Mouse (Mus musculus) intestine, embryonic 14.5 days (tissue): Measurements from ENCODE around the gene Olfr1354. TPM values are rescaled to one million over a fixed set of nuclear protein-coding genes. Genes with fewer than 3 reads are reported as not detected.
"Not testable (repeated sequence)": the region's sequence is repeated elsewhere in the genome, so short reads cannot be mapped to it uniquely, and the experiment has no call there.

ENCODE experiments used
- ATAC-seq: fragments of 200-750 bp; cut with Nextera tagmentation; replicated peaks from 2 replicates; pipeline ENCODE4 v1.8.0; 2017; ENCODE audit warnings: low read depth, moderate number of reproducible peaks, moderate TSS enrichment, moderate library complexity; ENCODE audit not compliant: low FRiP score, low TSS enrichment
- DNase-seq: peaks from one replicate; pipeline ENCODE4 v3.0.0-alpha.2; 2018; ENCODE audit warnings: low spot score
- H3K27ac ChIP-seq: fragments of 300-500 bp; sonication (generic); 2 replicates; pipeline ENCODE4 v1.5.1; 2014; ENCODE audit warnings: low read depth, mild to moderate bottlenecking, control low read depth
- H3K27me3 ChIP-seq: fragments of 300-500 bp; sonication (generic); replicated peaks from 2 replicates; pipeline ENCODE4 v1.6.1; 2014; ENCODE audit warnings: low read length, control low read depth; ENCODE audit not compliant: control insufficient read depth, insufficient read depth
- H3K36me3 ChIP-seq: fragments of 300-500 bp; sonication (generic); 2 replicates; pipeline ENCODE4 v1.6.1; 2014; ENCODE audit warnings: low read length, control low read depth; ENCODE audit not compliant: control insufficient read depth, insufficient read depth
- H3K4me1 ChIP-seq: fragments of 300-500 bp; sonication (generic); replicated peaks from 2 replicates; pipeline ENCODE4 v1.6.1; 2014; ENCODE audit warnings: low read length, control low read depth, mixed read lengths; ENCODE audit not compliant: control insufficient read depth, insufficient read depth
- H3K4me2 ChIP-seq: fragments of 300-500 bp; sonication (generic); 2 replicates; pipeline ENCODE4 v1.6.1; 2014; ENCODE audit warnings: low read length
- H3K4me3 ChIP-seq: fragments of 300-500 bp; sonication (generic); 2 replicates; pipeline ENCODE4 v1.5.1; 2014; ENCODE audit warnings: low read depth, low read length, control low read depth, mixed read lengths
- H3K9ac ChIP-seq: fragments of 300-500 bp; sonication (generic); 2 replicates; pipeline ENCODE4 v1.6.1; 2014; ENCODE audit warnings: mild to moderate bottlenecking, low read length
- H3K9me3 ChIP-seq: fragments of 300-500 bp; sonication (generic); 2 replicates; pipeline ENCODE4 v1.6.1; 2016; ENCODE audit warnings: low read length, control low read depth; ENCODE audit not compliant: control insufficient read depth
- whole genome bisulfite sequencing: fragments of 180-500 bp; shearing (Covaris S2); extraction: QIAGEN DNeasy Blood & Tissue Kit; methylation state at CpG from one replicate; pipeline ENCODE4 v1.1.7; 2014; 5-methylcytosine and 5-hydroxymethylcytosine counted together
- polyA plus RNA-seq: library from polyadenylated mRNA; unstranded; fragments of >200 nt; fragmentation: Nextera tagmentation; extraction: Ambion mirVana; gene quantifications from 2 replicates; pipeline ENCODE4 v1.2.1, GENCODE M21; 2014

The Olfr1354 gene
- polyA plus RNA-seq, result not detected in 2 replicates

- H3K4me2 ChIP-seq, H3K9ac ChIP-seq, H3K27me3 ChIP-seq, H3K36me3 ChIP-seq, H3K27ac ChIP-seq, DNase-seq, ATAC-seq, H3K4me1 ChIP-seq, H3K4me3 ChIP-seq, H3K9me3 ChIP-seq: not testable (repeated sequence)
- WGBS, result 77% methylated on average over 1 of the region's 1 CpGs
Observed at GRCm38 (mm10) chr10:78912871-78913270, at the start of gene Olfr1354. Gene Olfr1354 (plus strand): TSS chr10:78913171.

- no peak for DNase-seq
- no peaks in the 10 kb centered on the region for H3K9me3 ChIP-seq
Observed at GRCm38 (mm10) chr10:78875240-78875639, 37.7 kb upstream of the Olfr1354 start, which contains the start of gene Olfr1355. Gene Olfr1355 (plus strand): TSS chr10:78875540.

DNA sequence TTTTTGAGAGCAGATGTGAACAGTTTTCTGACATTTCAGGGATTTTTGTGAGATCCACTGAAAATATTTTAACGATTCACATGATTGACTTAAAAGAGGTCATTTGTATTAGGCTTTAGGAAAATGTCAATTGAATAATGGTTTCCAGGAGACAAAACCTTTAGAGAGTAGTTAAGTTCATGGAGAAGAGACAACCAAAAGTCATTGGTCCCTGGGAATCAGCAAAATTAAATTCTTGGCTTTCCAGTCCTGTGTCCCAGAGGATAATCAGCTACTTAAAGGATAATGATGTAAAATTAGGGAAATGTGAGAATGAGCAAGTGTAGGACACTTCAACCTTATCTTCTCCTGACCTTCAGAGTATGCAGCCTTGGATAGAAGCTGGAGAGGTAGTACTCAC, 37.4 kb downstream of the Olfr1354 start, which contains the start of gene Olfr8:
Gene Olfr8 (plus strand): TSS at position 301 of the 400 bp plus-strand sequence.
- 93% methylated on average over 1 of the region's 1 CpGs for WGBS
- DNase-seq, H3K9ac ChIP-seq, H3K27ac ChIP-seq, H3K4me1 ChIP-seq, H3K36me3 ChIP-seq, H3K4me2 ChIP-seq, H3K27me3 ChIP-seq, H3K4me3 ChIP-seq, ATAC-seq, H3K9me3 ChIP-seq: not testable (repeated sequence)

More at GRCm38 (mm10) chr10:78875240-78875639, 37.7 kb upstream of the Olfr1354 start, which contains the start of gene Olfr1355:
- H3K4me1 ChIP-seq, result no peaks in the 10 kb centered on the region
- H3K27ac ChIP-seq, result no peak within 1 kb of the TSS
- ATAC-seq, result no peak
- H3K27me3 ChIP-seq, result no peaks in the 10 kb centered on the region
- no peak within 1 kb of the TSS for H3K4me3 ChIP-seq
- H3K4me2 ChIP-seq, result no peak within 1 kb of the TSS
- no peak within 1 kb of the TSS for H3K9ac ChIP-seq
- WGBS, result 75% methylated on average over 2 of the region's 2 CpGs
- H3K36me3 ChIP-seq, result no peaks in the 10 kb centered on the region

DNA sequence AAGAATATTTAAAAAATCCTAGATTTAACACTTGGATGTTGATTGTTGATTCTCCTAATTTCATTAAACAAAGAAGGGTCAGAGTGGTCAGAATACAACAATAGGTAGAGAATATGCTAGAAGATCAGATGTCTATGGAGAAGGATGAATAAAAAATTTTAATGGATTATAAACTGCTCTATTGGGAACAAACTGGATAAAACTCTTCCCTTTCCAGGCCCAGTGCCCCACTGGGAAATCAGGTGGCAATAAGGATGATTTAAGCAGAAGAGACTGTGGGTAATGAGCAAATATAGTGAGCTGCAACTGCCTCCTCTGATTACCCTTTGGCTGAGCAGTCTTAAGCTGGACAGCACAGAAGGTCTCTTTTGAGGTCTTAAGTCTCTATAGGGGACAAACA, 50.0 kb downstream of the Olfr1354 start, which contains the start of gene Olfr1353:
Gene Olfr1353 (plus strand): TSS at position 301 of the 400 bp plus-strand sequence.
- not testable (repeated sequence) for H3K4me3 ChIP-seq, H3K9ac ChIP-seq, ATAC-seq, H3K4me2 ChIP-seq, H3K9me3 ChIP-seq, H3K4me1 ChIP-seq, H3K36me3 ChIP-seq, H3K27ac ChIP-seq, DNase-seq, H3K27me3 ChIP-seq

Other genes starting within 250 kb of the Olfr1354 start
- gene Casp14, start 194.9 kb upstream of the Olfr1354 start, polyA plus RNA-seq, result 0.18 TPM in 1 of 2 replicates, not detected in the other
- 0.11 TPM in 1 of 2 replicates, not detected in the other for gene Ccdc105, start 160.1 kb upstream of the Olfr1354 start, polyA plus RNA-seq
- gene Slc1a6, start 132.7 kb upstream of the Olfr1354 start, polyA plus RNA-seq, result 1.1 and 1.2 TPM in 2 replicates
- not detected in 2 replicates for gene Olfr1356, start 61.0 kb upstream of the Olfr1354 start, polyA plus RNA-seq
- gene Olfr1355, start 37.6 kb upstream of the Olfr1354 start, polyA plus RNA-seq, result not detected in 2 replicates
- gene Olfr8, start 37.5 kb downstream of the Olfr1354 start, polyA plus RNA-seq, result not detected in 2 replicates
- gene Olfr1353, start 50.1 kb downstream of the Olfr1354 start, polyA plus RNA-seq, result not detected in 2 replicates
- gene Olfr1352, start 67.9 kb downstream of the Olfr1354 start, polyA plus RNA-seq, result not detected in 2 replicates
- gene Olfr1351, start 99.3 kb downstream of the Olfr1354 start, polyA plus RNA-seq, result not detected in 2 replicates
- gene Olfr57, start 115.6 kb downstream of the Olfr1354 start, polyA plus RNA-seq, result not detected in 2 replicates
- 27.2 and 32.8 TPM in 2 replicates for gene 2610008E11Rik, start 184.4 kb downstream of the Olfr1354 start, polyA plus RNA-seq
- not detected in 2 replicates for gene Vmn2r80, start 235.6 kb downstream of the Olfr1354 start, polyA plus RNA-seq